Mouse (Mus musculus) stomach, postnatal 0 days (tissue): ENCODE results near the gene 2310022A10Rik. TPM values are rescaled to one million over a fixed set of nuclear protein-coding genes. Genes with fewer than 3 reads are reported as not detected.
A peak's percentile ranks its signal among the peaks of the same experiment; 100 is the strongest.

Experiments
- ATAC-seq: fragments of 200-750 bp; cut with Nextera tagmentation; 2 replicates; pipeline ENCODE4 v1.8.0; 2017; ENCODE audit not compliant: low FRiP score, low TSS enrichment
- DNase-seq: peaks from one replicate; pipeline ENCODE4 v3.0.0-alpha.2; 2016; ENCODE audit warnings: low spot score
- H3K27ac ChIP-seq: fragments of 300-500 bp; sonication (generic); replicated peaks from 2 replicates; pipeline ENCODE4 v1.5.1; 2014; ENCODE audit warnings: mild to moderate bottlenecking, control low read depth
- H3K27me3 ChIP-seq: fragments of 300-500 bp; sonication (generic); 2 replicates; pipeline ENCODE4 v1.6.1; 2014; ENCODE audit warnings: low read length; ENCODE audit not compliant: control insufficient read depth, insufficient read depth
- H3K36me3 ChIP-seq: fragments of 300-500 bp; sonication (generic); 2 replicates; pipeline ENCODE4 v1.6.1; 2014; ENCODE audit warnings: low read length, mixed read lengths; ENCODE audit not compliant: control insufficient read depth, insufficient read depth
- H3K4me1 ChIP-seq: fragments of 300-500 bp; sonication (generic); replicated peaks from 2 replicates; pipeline ENCODE4 v1.6.1; 2014; ENCODE audit warnings: antibody characterized with exemption; ENCODE audit not compliant: control insufficient read depth, insufficient read depth
- H3K4me2 ChIP-seq: fragments of 300-500 bp; sonication (generic); replicated peaks from 2 replicates; pipeline ENCODE4 v1.6.1; 2014; ENCODE audit warnings: low read depth, mild to moderate bottlenecking, control low read depth, moderate library complexity
- H3K4me3 ChIP-seq: fragments of 300-500 bp; sonication (generic); 2 replicates; pipeline ENCODE4 v1.5.1; 2014; ENCODE audit warnings: low read depth, low read length, control low read depth
- H3K9ac ChIP-seq: fragments of 300-500 bp; sonication (generic); 2 replicates; pipeline ENCODE4 v1.6.1; 2014; ENCODE audit warnings: mild to moderate bottlenecking, low read length, control low read depth, mixed read lengths
- H3K9me3 ChIP-seq: fragments of 300-500 bp; sonication (generic); 2 replicates; pipeline ENCODE4 v1.6.1; 2016; ENCODE audit warnings: low read length; ENCODE audit not compliant: control insufficient read depth
- CTCF ChIP-seq: IDR thresholded peaks from 2 replicates; pipeline ENCODE4 v1.5.1; 2016; ENCODE audit warnings: antibody characterized with exemption, low read depth, mild to moderate bottlenecking, moderate library complexity
- EP300 ChIP-seq: optimal IDR thresholded peaks from 2 replicates; pipeline ENCODE3; 2016; ENCODE audit warnings: antibody characterized with exemption
- WGBS: fragments of 180-500 bp; shearing (Covaris S2); extraction: QIAGEN DNeasy Blood & Tissue Kit; methylation state at CpG from one replicate; pipeline ENCODE4 v1.1.7; 2014; 5-methylcytosine and 5-hydroxymethylcytosine counted together
- polyA plus RNA-seq: library from polyadenylated mRNA; unstranded; fragments of >200 nt; fragmentation: Nextera tagmentation; extraction: Ambion mirVana; gene quantifications from 2 replicates; pipeline ENCODE4 v1.2.1, GENCODE M21; 2015

Gene 2310022A10Rik
- polyA plus RNA-seq, 1 experiment from 2014 or later: 11.4 TPM

DNA sequence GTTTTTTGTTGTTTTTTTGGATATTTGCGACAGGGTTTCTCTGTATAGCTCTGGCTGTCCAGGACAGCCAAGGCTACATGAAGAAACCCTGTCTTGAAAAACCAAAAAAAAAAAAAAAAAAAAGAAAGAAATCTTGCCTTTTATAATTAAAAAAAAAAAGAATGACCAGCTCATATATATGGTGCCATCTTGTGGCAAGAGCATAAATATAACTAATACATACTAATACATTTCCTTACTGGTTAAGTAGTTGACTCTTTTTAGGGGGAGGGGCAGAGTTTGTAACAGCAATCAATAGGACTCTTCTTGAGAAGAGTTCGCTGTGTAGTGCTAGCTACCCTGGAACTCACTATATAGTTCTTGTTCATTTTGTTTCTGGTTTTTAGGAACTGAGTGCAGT is 34.7 kb downstream of the 2310022A10Rik start:
- Histone ChIP-seq H3K4me2 (no peak overlapping the region), H3K36me3 (no peaks in the 10 kb centered on the region; the same call in 1 of the 2 replicates), H3K4me1 (no peaks in the 10 kb centered on the region), H3K27me3 (no peaks in the 10 kb centered on the region), H3K27ac (no peak overlapping the region), H3K9me3 (no peaks in the 10 kb centered on the region), H3K4me3 (no peak overlapping the region), H3K9ac (no peak overlapping the region)
- 86% methylated on average over 2 of the region's 2 CpGs for WGBS
- ATAC-seq (no peak), DNase-seq (no peak)
- TF ChIP-seq EP300 (no peak), CTCF (peak; percentile 56)

DNA sequence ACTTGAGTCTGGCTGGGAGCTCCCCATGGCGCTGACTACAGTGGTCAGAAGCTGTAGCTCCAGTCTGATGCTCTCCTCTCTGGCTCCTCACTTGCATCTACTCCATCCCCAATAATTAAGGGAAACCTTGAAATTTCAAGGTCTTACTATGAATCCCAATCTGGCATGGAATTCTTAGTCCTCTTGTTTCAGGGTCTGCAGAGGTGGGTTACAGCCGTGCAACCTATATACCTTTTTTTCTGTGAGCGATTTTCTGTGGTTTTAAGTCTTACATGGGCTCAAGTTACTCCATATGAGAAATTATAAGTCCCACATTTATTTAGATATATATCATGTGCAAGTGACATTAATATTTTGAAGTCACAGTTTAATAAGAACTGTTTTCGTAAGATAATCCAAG is 37.1 kb downstream of the 2310022A10Rik start:
- TF ChIP-seq CTCF (no peak), EP300 (no peak)
- Histone ChIP-seq H3K4me1 (no peaks in the 10 kb centered on the region), H3K9ac (no peak overlapping the region), H3K36me3 (no peaks in the 10 kb centered on the region), H3K9me3 (no peaks in the 10 kb centered on the region), H3K27me3 (no peaks in the 10 kb centered on the region), H3K27ac (no peak overlapping the region), H3K4me2 (no peak overlapping the region), H3K4me3 (no peak overlapping the region)
- DNase-seq (no peak), ATAC-seq (no peak)
- WGBS: 96% methylated on average over 4 of the region's 4 CpGs

GRCm38 (mm10) chr7:27590566-27591213 is 37.7 kb downstream of the 2310022A10Rik start:
- DNase-seq (no peak), ATAC-seq (no peak)

GRCm38 (mm10) chr7:27591266-27592216 is 38.5 kb downstream of the 2310022A10Rik start, which contains the start of gene Akt2:
TSS of gene Akt2 (plus strand) at chr7:27591552.
- 0% methylated on average over 65 of the region's 71 CpGs for WGBS
- Histone ChIP-seq H3K4me3 (peak within 1 kb of the TSS; percentile 76), H3K4me2 (peak within 1 kb of the TSS; percentile 74), H3K9me3 (no peaks in the 10 kb centered on the region), H3K9ac (peak within 1 kb of the TSS; percentile 82), H3K4me1 (0 out of 2 replicates have a peak, but pooled peaks cover 3% of the 10 kb centered on the region), H3K36me3 (no peaks in the 10 kb centered on the region), H3K27me3 (no peaks in the 10 kb centered on the region), H3K27ac (peak within 1 kb of the TSS; percentile 99)
- ATAC-seq (peak; percentile 91), DNase-seq (peak; percentile 93)
- TF ChIP-seq EP300 (no peak), CTCF (peak; percentile 32; the same call in 1 of the 2 replicates)

More at GRCm38 (mm10) chr7:27590566-27591213, 37.7 kb downstream of the 2310022A10Rik start:
- Histone ChIP-seq H3K4me1 (no peaks in the 10 kb centered on the region), H3K9me3 (no peaks in the 10 kb centered on the region), H3K27ac (peak overlapping the region; percentile 99), H3K9ac (peak overlapping the region; percentile 53), H3K4me3 (peak overlapping the region; percentile 76), H3K4me2 (peak overlapping the region; percentile 44), H3K27me3 (no peaks in the 10 kb centered on the region), H3K36me3 (no peaks in the 10 kb centered on the region)
- 56% methylated on average over 4 of the region's 4 CpGs for WGBS
- TF ChIP-seq CTCF (peak; percentile 47), EP300 (no peak)

- DNase-seq: peak; percentile 52
- 1% methylated on average over 17 of the region's 17 CpGs for WGBS
Measured at GRCm38 (mm10) chr7:27592217-27592929, 39.3 kb downstream of the 2310022A10Rik start.

More at GRCm38 (mm10) chr7:27592217-27592929, 39.3 kb downstream of the 2310022A10Rik start:
- Histone ChIP-seq H3K4me1 (0 out of 2 replicates have a peak, but pooled peaks cover 8% of the 10 kb centered on the region), H3K4me3 (peak overlapping the region; percentile 76), H3K27ac (peak overlapping the region; percentile 99), H3K9ac (peak overlapping the region; percentile 82), H3K9me3 (no peaks in the 10 kb centered on the region), H3K27me3 (no peaks in the 10 kb centered on the region), H3K4me2 (peak overlapping the region; percentile 74), H3K36me3 (no peaks in the 10 kb centered on the region)
- no peak for TF ChIP-seq CTCF
- no peak for TF ChIP-seq EP300
- ATAC-seq: peak; percentile 33
